Mouse (Mus musculus) central nervous system, embryonic 18 days (tissue): ENCODE data around the gene 4930480E11Rik. TPM values are rescaled to one million over a fixed set of nuclear protein-coding genes. Genes with fewer than 3 reads are reported as not detected.

Experiments
- polyA plus RNA-seq: library from polyadenylated mRNA; depleted of rRNA; stranded (reverse); fragments of >200 nt; gene quantifications from 2 replicates; pipeline ENCODE4 v1.2.3, GENCODE M21; 2012; rRNA removed

The 4930480E11Rik gene
- not detected in 2 replicates for polyA plus RNA-seq

GRCm38 (mm10) chrX:78369343-78369742 is at the start of gene 4930480E11Rik:
4930480E11Rik (plus strand) TSS chrX:78369643.

Other genes with a start within 250 kb of the 4930480E11Rik start
- not detected in 2 replicates for gene Gm5938, start 244.2 kb upstream of the 4930480E11Rik start, polyA plus RNA-seq
- not detected in 2 replicates for gene Obp1b, start 182.9 kb upstream of the 4930480E11Rik start, polyA plus RNA-seq
- gene Gm14743, start 123.7 kb upstream of the 4930480E11Rik start, polyA plus RNA-seq, result not detected in 2 replicates
- gene Prrg1, start 214.3 kb downstream of the 4930480E11Rik start, polyA plus RNA-seq, result 3.8 and 4.5 TPM in 2 replicates